Mouse (Mus musculus) thymus, postnatal 25 days (tissue): Measurements from ENCODE around the gene Ttc39b.

ENCODE experiments used
- DNase-seq: peaks from one replicate; pipeline ENCODE4 v3.0.0; 2022

Ttc39b gene

GRCm38 (mm10) chr4:83316718-83317117 is 7.3 kb downstream of the Ttc39b start:
- DNase-seq, result peak; percentile 9

- no peak for DNase-seq
These were observed 8.1 kb downstream of the Ttc39b start for GRCm38 (mm10) chr4:83315930-83316329.

GRCm38 (mm10) chr4:83314922-83315881 is 8.9 kb downstream of the Ttc39b start:
- DNase-seq, result peak; percentile 58

- peak; percentile 44 for DNase-seq
These were observed 9.7 kb downstream of the Ttc39b start for GRCm38 (mm10) chr4:83314261-83314793.

- no peak for DNase-seq
These were observed 11.7 kb downstream of the Ttc39b start for GRCm38 (mm10) chr4:83312336-83312735.

GRCm38 (mm10) chr4:83311481-83311880 is 12.6 kb downstream of the Ttc39b start:
- no peak for DNase-seq

- no peak for DNase-seq
These were observed 13.1 kb downstream of the Ttc39b start for GRCm38 (mm10) chr4:83310990-83311389.

GRCm38 (mm10) chr4:83308914-83309313 is 15.1 kb downstream of the Ttc39b start:
- no peak for DNase-seq

- no peak for DNase-seq
These were observed 16.2 kb downstream of the Ttc39b start for GRCm38 (mm10) chr4:83307686-83308469.

GRCm38 (mm10) chr4:83306879-83307278 is 17.2 kb downstream of the Ttc39b start:
- DNase-seq, result no peak

GRCm38 (mm10) chr4:83305099-83305498 is 19.0 kb downstream of the Ttc39b start:
- DNase-seq, result no peak

GRCm38 (mm10) chr4:83302887-83303827 is 20.9 kb downstream of the Ttc39b start:
- DNase-seq, result peak; percentile 71

GRCm38 (mm10) chr4:83302123-83302737 is 21.8 kb downstream of the Ttc39b start:
- no peak for DNase-seq

GRCm38 (mm10) chr4:83301713-83302112 is 22.3 kb downstream of the Ttc39b start:
- DNase-seq, result no peak

GRCm38 (mm10) chr4:83284768-83285350 is 39.2 kb downstream of the Ttc39b start:
- DNase-seq, result no peak

- DNase-seq, result no peak
These were observed 39.9 kb downstream of the Ttc39b start for GRCm38 (mm10) chr4:83283973-83284767.

- no peak for DNase-seq
These were observed 41.6 kb downstream of the Ttc39b start for GRCm38 (mm10) chr4:83282424-83282823.

GRCm38 (mm10) chr4:83279236-83279635 is 44.8 kb downstream of the Ttc39b start:
- DNase-seq, result no peak

- DNase-seq, result no peak
These were observed 49.8 kb downstream of the Ttc39b start for GRCm38 (mm10) chr4:83274241-83274640.

- DNase-seq, result peak; percentile 6
These were observed 50.4 kb downstream of the Ttc39b start for GRCm38 (mm10) chr4:83273616-83274050.
